Mouse (Mus musculus) lung, adult 2 months (tissue): ENCODE data around the gene Mdga2.

ENCODE experiments used
- CTCF ChIP-seq: fragments of 200-500 bp; IDR thresholded peaks from 2 replicates; pipeline ENCODE4 v1.5.1; 2011; ENCODE audit warnings: mild to moderate bottlenecking, low read length, control low read depth; ENCODE audit not compliant: insufficient read depth
- POLR2A ChIP-seq: fragments of 200-500 bp; IDR thresholded peaks from 2 replicates; pipeline ENCODE4 v1.6.1; 2011; ENCODE audit warnings: low read depth, mild to moderate bottlenecking, control low read depth, low read length, borderline replicate concordance; ENCODE audit errors: extremely low read depth

GRCm38 (mm10) chr12:67221329-67222220 is 774 bp downstream of the Mdga2 start:
- TF ChIP-seq CTCF, result no peak
- TF ChIP-seq POLR2A, result no peak
